Mouse (Mus musculus) ES-Bruce4 (cell line): ENCODE measurements at regions not wholly inside any gene's neighbourhood (a gene's known extent, or its start where the extent isn't known, plus 50 kb on each side); places are given as distances from the start of the nearest gene placed in this dataset.

Experiments
- CTCF ChIP-seq: IDR thresholded peaks from one replicate; pipeline ENCODE4 v1.8.1; 2011; ENCODE audit warnings: low read depth, low read length
- EP300 ChIP-seq: IDR thresholded peaks from 2 replicates; pipeline ENCODE4 v1.6.1; 2011; ENCODE audit warnings: low read depth, low read length; ENCODE audit not compliant: insufficient read depth
- POLR2A ChIP-seq: IDR thresholded peaks from one replicate; pipeline ENCODE4 v1.8.1; 2011; ENCODE audit warnings: low read length; ENCODE audit not compliant: insufficient read depth

- TF ChIP-seq CTCF (no peak), EP300 (no peak), POLR2A (no peak)
Measured at GRCm38 (mm10) chr10:87649091-87649490, 127.5 kb downstream of the Pah start.
